Mouse (Mus musculus) thymus, adult 18-20 months (tissue): ENCODE measurements around the gene Ccl11.

Experiments
- DNase-seq, 2 experiments: peaks; one replicate each; pipeline ENCODE4 v3.0.0; 2022; ENCODE audit warnings: mixed read lengths in 2 of 2

Gene Ccl11

DNA sequence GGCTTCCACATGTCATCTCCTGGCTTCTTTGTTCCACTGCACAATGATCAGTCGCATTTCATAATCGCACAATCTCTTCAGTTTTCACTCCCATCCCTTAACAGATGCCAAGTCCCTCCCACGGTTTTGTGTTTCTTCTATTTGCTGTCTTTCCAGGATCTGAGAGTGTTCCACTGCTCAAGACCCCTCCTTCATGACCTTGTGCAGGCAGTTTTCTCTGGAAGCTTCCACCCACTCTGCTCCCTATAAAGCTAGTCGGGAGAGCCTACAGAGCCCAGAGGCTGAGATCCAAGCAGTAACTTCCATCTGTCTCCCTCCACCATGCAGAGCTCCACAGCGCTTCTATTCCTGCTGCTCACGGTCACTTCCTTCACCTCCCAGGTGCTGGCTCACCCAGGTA is at the start of gene Ccl11:
Gene Ccl11 (plus strand): TSS at position 178 of the 400 bp plus-strand sequence.
- no peak for DNase-seq

- DNase-seq: no peak
These were observed 47.5 kb upstream of the Ccl11 start for GRCm38 (mm10) chr11:82010115-82010514.

- no peak for DNase-seq
These were observed 46.0 kb upstream of the Ccl11 start for GRCm38 (mm10) chr11:82011411-82012193.

GRCm38 (mm10) chr11:82013756-82014155 is 43.9 kb upstream of the Ccl11 start:
- no peak for DNase-seq

- no peak for DNase-seq
These were observed 42.6 kb upstream of the Ccl11 start for GRCm38 (mm10) chr11:82015066-82015465.

GRCm38 (mm10) chr11:82016181-82016780 is 41.3 kb upstream of the Ccl11 start:
- no peak for DNase-seq

DNA sequence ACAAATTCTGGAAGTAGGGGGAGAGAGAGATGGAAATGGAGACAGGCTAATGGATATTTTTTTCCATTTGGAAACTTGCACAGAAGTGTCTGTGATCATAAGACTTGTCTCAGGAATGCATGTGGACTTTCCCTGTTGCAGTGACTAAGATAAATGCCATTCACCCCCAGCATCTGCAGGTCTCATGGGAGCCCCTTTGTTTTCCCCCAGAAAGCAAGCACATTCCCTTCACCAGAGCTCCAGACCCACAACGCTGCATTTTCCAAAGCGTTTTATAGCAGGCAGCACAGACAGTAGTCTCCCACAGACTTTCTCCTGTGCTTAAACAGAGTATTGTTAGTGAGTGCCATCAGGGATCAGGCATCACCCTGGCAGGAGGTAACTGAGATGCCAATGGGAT is 38.2 kb upstream of the Ccl11 start:
- no peak for DNase-seq

GRCm38 (mm10) chr11:82019793-82020192 is 37.8 kb upstream of the Ccl11 start:
- DNase-seq: no peak

- no peak for DNase-seq
These were observed 36.2 kb upstream of the Ccl11 start for GRCm38 (mm10) chr11:82021406-82021805.

GRCm38 (mm10) chr11:82022504-82023056 is 35.0 kb upstream of the Ccl11 start:
- no peak for DNase-seq

DNA sequence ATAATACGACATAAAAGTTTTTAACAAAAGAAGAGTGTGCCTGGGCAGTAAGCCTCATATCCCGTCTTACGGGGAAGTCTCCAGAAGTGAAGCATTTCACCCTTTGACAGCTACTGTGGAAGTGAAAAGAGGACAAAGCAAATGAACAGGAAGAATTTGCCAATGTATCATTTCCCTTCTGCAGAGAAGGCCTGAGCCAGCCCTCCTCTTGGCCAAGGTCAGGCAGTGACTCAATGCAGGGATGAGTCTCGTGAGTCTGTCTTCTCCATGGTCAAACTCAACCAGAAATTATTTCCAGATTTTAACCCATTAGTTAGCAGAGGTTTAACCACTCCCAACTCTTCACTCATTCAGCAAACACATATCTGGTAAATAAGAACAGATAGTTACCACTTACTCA is 33.9 kb upstream of the Ccl11 start:
- no peak for DNase-seq

DNA sequence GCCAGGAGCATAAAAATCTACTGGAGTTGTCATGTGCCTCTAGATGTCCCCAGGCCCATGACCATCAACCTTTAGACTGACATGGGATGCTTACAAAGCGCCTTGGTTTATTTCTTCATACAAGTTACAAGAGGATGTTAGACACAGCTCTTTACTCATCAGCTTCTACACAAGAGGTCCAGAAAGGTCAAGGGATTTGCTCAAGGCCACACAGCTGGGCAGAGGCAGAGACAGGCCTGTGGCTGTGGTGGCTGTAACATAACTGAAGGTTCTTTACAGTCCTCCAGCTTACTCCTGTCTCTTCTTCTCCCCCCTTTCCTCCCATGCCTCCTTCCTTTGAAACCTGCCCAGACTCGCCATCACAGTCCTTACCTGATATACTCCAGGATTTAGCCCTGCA is 27.5 kb upstream of the Ccl11 start:
- no peak for DNase-seq

GRCm38 (mm10) chr11:82032136-82032535 is 25.5 kb upstream of the Ccl11 start:
- no peak for DNase-seq

DNA sequence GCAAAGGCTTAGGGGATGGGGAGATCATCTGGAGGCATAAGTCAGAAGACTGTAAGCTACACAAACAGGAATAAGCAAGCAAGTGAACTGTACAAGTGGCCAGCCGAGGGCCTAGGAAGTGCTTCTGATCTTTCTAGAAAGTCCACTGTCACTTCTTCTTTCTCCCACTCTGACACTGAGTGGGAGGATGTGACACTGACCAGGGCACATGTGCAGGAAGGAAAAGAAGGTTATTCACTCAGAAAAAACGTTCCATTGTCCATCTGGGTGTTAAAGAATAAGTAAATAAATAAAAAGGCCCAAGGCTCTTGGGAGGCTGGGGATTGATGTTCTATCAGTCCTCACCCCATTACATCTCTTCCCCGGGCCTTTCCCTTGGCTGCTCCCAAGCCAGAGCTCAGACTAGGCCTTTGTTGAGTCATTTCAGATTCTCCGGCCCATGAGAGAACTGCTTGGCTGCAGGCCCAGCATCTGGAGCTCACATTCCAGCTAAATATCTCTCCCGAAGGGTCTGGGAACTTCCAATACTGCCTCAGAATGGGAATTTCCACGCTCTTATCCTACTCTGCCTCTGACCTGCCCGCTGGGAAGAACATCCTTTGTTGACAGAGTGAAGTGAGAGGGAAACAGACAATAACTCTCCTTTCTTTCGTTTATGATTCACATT is 24.8 kb upstream of the Ccl11 start:
- DNase-seq: no peak

- DNase-seq: no peak
These were observed 23.2 kb upstream of the Ccl11 start for GRCm38 (mm10) chr11:82034446-82034845.

- peak in 1 of 2 experiments; percentile 7 for DNase-seq
These were observed 22.3 kb upstream of the Ccl11 start, which contains the start of gene Ccl2 for GRCm38 (mm10) chr11:82035356-82035755. TSS of gene Ccl2 (plus strand) at chr11:82035571.

DNA sequence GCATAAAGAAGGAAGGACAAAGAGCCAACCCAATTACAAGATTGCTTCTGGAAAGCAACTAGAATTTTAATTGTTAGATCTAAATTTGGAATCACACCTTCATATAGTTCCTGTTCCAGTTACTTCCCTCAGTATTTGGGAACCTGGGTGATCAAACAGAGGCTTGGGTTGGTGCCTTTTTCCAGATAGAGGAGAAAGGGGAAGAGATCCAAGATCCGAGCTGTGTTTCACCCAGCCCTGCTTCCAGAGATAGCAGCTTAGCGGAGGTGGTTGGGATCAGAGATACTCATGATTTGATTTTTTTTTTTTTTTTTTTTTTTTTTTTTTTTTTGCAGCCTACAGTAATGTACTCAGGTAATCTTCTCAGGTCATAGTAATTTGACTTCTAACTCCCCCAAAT is 21.8 kb upstream of the Ccl11 start:
- no peak for DNase-seq

DNA sequence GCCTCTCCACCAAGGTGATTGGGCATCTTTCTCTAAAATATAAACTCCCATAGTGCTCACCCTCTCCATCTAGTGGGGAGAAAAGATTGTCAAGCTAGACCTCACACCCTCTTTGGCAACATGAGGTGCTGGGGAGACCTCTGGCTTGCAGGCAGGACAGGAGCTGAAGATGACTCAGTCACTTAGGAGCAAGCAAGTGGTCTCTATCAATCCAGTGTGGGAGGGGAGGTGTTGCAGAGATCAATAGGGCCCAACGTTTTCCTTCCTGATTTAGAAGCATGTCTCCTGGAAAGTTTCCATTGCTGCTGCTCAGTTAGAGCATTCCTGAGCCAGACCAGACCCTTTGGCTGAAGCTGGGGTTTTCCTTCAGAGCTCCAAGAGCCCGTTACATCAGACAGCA is 19.1 kb upstream of the Ccl11 start, which contains the start of gene Gm17268:
Gene Gm17268 (minus strand): TSS at position 28 of the 400 bp plus-strand sequence.
- no peak for DNase-seq

- DNase-seq: no peak
These were observed 18.4 kb upstream of the Ccl11 start for GRCm38 (mm10) chr11:82039132-82039660.

GRCm38 (mm10) chr11:82041671-82042080 is 15.9 kb upstream of the Ccl11 start:
- DNase-seq: no peak

DNA sequence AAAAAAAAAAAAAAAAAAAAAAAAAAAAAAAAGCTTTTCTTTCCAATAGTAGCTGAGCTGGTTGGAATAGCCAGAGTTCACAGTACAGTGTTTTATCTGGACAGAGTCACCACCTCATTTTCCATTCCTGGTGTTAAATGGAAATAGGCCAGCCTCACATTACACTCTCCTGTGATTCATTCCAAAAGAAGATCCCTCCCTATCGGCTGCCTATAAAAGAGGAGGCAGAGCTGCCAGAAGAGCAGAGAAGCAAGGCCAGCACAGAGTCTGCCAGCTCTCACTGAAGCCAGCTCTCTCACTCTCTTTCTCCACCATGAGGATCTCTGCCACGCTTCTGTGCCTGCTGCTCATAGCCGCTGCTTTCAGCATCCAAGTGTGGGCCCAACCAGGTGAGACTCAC is 12.2 kb upstream of the Ccl11 start, which contains the start of gene Ccl7:
Gene Ccl7 (plus strand): TSS at position 242 of the 400 bp plus-strand sequence.
- DNase-seq: no peak

GRCm38 (mm10) chr11:82047746-82048415 is 9.7 kb upstream of the Ccl11 start:
- peak; percentile 7 to 11 for DNase-seq
